Mouse (Mus musculus) Patski (cell line): ENCODE results near the gene Fam163b. TPM values are rescaled to one million over a fixed set of nuclear protein-coding genes. Genes with fewer than 3 reads are reported as not detected.

Experiments used
- ATAC-seq: fragments of 100-300 bp; one replicate; pipeline ENCODE4 v1.8.0; 2021
- CTCF ChIA-PET: fragments of 350-600 bp; sonication (Branson Sonifier 250); formaldehyde crosslinking; loops from one replicate; lab custom pipeline; 2022; ENCODE audit warnings: inconsistent platforms; lab: Charles Lee
- POLR2A ChIA-PET: fragments of 350-600 bp; sonication (Branson Sonifier 250); formaldehyde crosslinking; loops from one replicate; lab custom pipeline; 2022; ENCODE audit warnings: antibody characterized with exemption, inconsistent platforms; lab: Charles Lee
- DNase-seq: peaks from one replicate; pipeline ENCODE4 v3.0.0-alpha.2; 2011; ENCODE audit warnings: low read depth, low spot score
- H3K27me3 ChIP-seq: fragments of 371-371 bp; one replicate; pipeline ENCODE4 v1.5.1; 2021
- CTCF ChIP-seq: fragments of 100-300 bp; IDR thresholded peaks from one replicate; pipeline ENCODE4 v1.5.1; 2021
- in situ Hi-C: fragments of 300-500 bp; cut with MboI; formaldehyde crosslinking; loops from 3 replicates; pipeline ENCODE4 v1.11.1; 2018; ENCODE audit warnings: low pct_unique_long_range_greater_than_20kb, mixed read lengths
- polyA plus RNA-seq: library from polyadenylated mRNA; unstranded; gene quantifications from one replicate; pipeline ENCODE4 v1.2.3, GENCODE M21; 2021

Gene Fam163b
- polyA plus RNA-seq, 1 experiment from 2014 or later = not detected

GRCm38 (mm10) chr2:27112585-27112984 is 29.7 kb downstream of the Fam163b start:
- POLR2A ChIA-PET = no interaction called here
- CTCF ChIA-PET = no interaction called here
- in situ Hi-C loops = no loop called here

GRCm38 (mm10) chr2:27109052-27109451 is 33.2 kb downstream of the Fam163b start:
- POLR2A ChIA-PET = no interaction called here
- in situ Hi-C loops = no loop called here
- peaks cover 42% of the 10 kb centered on the region for H3K27me3 ChIP-seq
- no peak for ATAC-seq
- no peak for DNase-seq
- TF ChIP-seq CTCF = no peak
- CTCF ChIA-PET = no interaction called here

More at GRCm38 (mm10) chr2:27112585-27112984, 29.7 kb downstream of the Fam163b start:
- no peak for TF ChIP-seq CTCF
- peaks cover 45% of the 10 kb centered on the region for H3K27me3 ChIP-seq
- no peak for ATAC-seq
- DNase-seq = no peak

GRCm38 (mm10) chr2:27108144-27108543 is 34.1 kb downstream of the Fam163b start:
- no peak for TF ChIP-seq CTCF
- DNase-seq (no peak), ATAC-seq (no peak)
- POLR2A ChIA-PET = no interaction called here
- H3K27me3 ChIP-seq = peaks cover 36% of the 10 kb centered on the region
- in situ Hi-C loops = no loop called here
- CTCF ChIA-PET = no interaction called here

GRCm38 (mm10) chr2:27106816-27107215 is 35.5 kb downstream of the Fam163b start:
- POLR2A ChIA-PET = no interaction called here
- H3K27me3 ChIP-seq = peaks cover 31% of the 10 kb centered on the region
- ATAC-seq (no peak), DNase-seq (no peak)
- TF ChIP-seq CTCF = no peak
- CTCF ChIA-PET = no interaction called here
- in situ Hi-C loops = no loop called here

GRCm38 (mm10) chr2:27103554-27103953 is 38.7 kb downstream of the Fam163b start:
- peaks cover 20% of the 10 kb centered on the region for H3K27me3 ChIP-seq
- in situ Hi-C loops = no loop called here
- ChIA-PET POLR2A (interaction anchor here (0.9 kb wide), 1 partner anchor 10 kb away, joined by 3 read pairs; no protein-coding TSS in a partner anchor), CTCF (no interaction called here)
- DNase-seq = no peak
- no peak for ATAC-seq
- TF ChIP-seq CTCF = no peak

- in situ Hi-C loops = no loop called here
- DNase-seq (no peak), ATAC-seq (no peak)
- peaks cover 7% of the 10 kb centered on the region for H3K27me3 ChIP-seq
- ChIA-PET CTCF (no interaction called here), POLR2A (interaction anchor here (0.6 kb wide), 1 partner anchor 162 kb away, joined by 3 read pairs; no protein-coding TSS in a partner anchor)
- no peak for TF ChIP-seq CTCF
Observed at GRCm38 (mm10) chr2:27097776-27098175, 44.5 kb downstream of the Fam163b start.

- CTCF ChIA-PET = interaction anchor here (1.7 kb wide), 1 partner anchor 19 kb away, joined by 5 read pairs; the partner anchor contains the start of gene Adamtsl2
- H3K27me3 ChIP-seq = peaks cover 4% of the 10 kb centered on the region
- DNase-seq = no peak
- no peak for TF ChIP-seq CTCF
- in situ Hi-C loops = no loop called here
- POLR2A ChIA-PET = no interaction called here
- peak; percentile 37 for ATAC-seq
Observed at GRCm38 (mm10) chr2:27097241-27097656, 45.0 kb downstream of the Fam163b start.

- POLR2A ChIA-PET = no interaction called here
- in situ Hi-C loops = no loop called here
- CTCF ChIA-PET = interaction anchor here (1.7 kb wide), 1 partner anchor 18 kb away, joined by 5 read pairs; the partner anchor contains the start of gene Adamtsl2
Observed at GRCm38 (mm10) chr2:27096341-27096981, 45.8 kb downstream of the Fam163b start.

GRCm38 (mm10) chr2:27095178-27095577 is 47.1 kb downstream of the Fam163b start:
- peaks cover 9% of the 10 kb centered on the region for H3K27me3 ChIP-seq
- DNase-seq (no peak), ATAC-seq (no peak)
- in situ Hi-C loops = no loop called here
- CTCF ChIA-PET = no interaction called here
- TF ChIP-seq CTCF = no peak
- POLR2A ChIA-PET = no interaction called here

More at GRCm38 (mm10) chr2:27096341-27096981, 45.8 kb downstream of the Fam163b start:
- DNase-seq = no peak
- peak; percentile 41 for ATAC-seq
- peaks cover 4% of the 10 kb centered on the region for H3K27me3 ChIP-seq
- no peak for TF ChIP-seq CTCF

GRCm38 (mm10) chr2:27089238-27089637 is 53.1 kb downstream of the Fam163b start:
- in situ Hi-C loops = no loop called here
- no peak for TF ChIP-seq CTCF
- no peak for DNase-seq
- no peak for ATAC-seq
- ChIA-PET CTCF (no interaction called here), POLR2A (no interaction called here)
- peaks cover 12% of the 10 kb centered on the region for H3K27me3 ChIP-seq

GRCm38 (mm10) chr2:27088700-27089099 is 53.6 kb downstream of the Fam163b start:
- no peak for TF ChIP-seq CTCF
- in situ Hi-C loops = no loop called here
- CTCF ChIA-PET = no interaction called here
- no peak for ATAC-seq
- POLR2A ChIA-PET = no interaction called here
- peaks cover 14% of the 10 kb centered on the region for H3K27me3 ChIP-seq
- DNase-seq = no peak
